Mouse (Mus musculus): ENCODE measurements at regions not wholly inside any gene's neighbourhood (a gene's known extent, or its start where the extent isn't known, plus 50 kb on each side); places are given as distances from the start of the nearest gene placed in this dataset.

DNA sequence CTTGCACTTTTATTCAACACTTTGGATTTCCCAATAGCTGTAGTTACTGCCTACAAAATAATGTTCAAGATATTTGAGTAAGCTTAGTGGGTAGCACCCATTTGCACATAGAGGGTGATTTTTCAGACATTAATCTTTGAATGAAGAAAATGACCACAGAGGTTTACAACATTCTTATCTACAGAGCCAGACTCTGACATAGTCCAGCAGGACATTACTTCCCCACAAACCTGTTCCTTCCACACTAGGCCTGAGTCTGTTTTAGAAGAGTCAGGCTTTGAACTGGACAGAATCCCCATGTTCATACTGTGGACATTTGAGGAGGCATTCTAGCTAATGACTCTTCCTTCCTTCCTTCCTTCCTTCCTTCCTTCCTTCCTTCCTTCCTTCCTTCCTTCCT lies 233.6 kb upstream of the P2ry1 start:
- H3K4me2 ChIP-seq: no peak overlapping the region
- H3K36me3 ChIP-seq: no peaks in the 10 kb centered on the region

DNA sequence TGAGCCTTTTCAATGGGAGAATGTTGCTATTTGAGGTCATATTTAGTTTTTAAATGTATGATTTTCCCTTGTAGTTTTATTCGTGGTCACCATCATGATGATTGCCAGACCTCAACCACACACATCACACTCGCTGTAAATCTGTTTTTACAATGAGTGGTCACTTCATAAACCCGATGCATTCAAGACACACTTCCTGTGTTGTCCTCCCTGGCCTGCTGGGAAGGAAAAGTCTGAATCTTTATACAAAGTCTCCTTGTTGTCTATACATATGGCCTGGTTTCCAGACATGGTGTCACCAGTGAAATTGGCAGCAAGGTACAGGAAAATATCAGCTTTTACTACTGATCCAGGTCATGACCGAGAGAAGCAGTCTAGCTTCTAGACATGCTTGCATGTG lies 230.7 kb upstream of the P2ry1 start:
- H3K36me3 ChIP-seq: no peaks in the 10 kb centered on the region
- WGBS: 85% methylated on average over 4 of the region's 4 CpGs
- no peak overlapping the region for H3K9ac ChIP-seq
- ATAC-seq (ENCODE audit: low FRiP score, low read depth): no peak
- no peaks in the 10 kb centered on the region for H3K4me1 ChIP-seq (replicated peaks)
- no peak overlapping the region for H3K27ac ChIP-seq (replicated peaks)
- H3K27me3 ChIP-seq: no peaks in the 10 kb centered on the region
- no peak overlapping the region for H3K4me2 ChIP-seq
- H3K9me3 ChIP-seq: no peaks in the 10 kb centered on the region
- no peak overlapping the region for H3K4me3 ChIP-seq

More for the DNA sequence above, 233.6 kb upstream of the P2ry1 start:
- ATAC-seq (ENCODE audit: low FRiP score, low read depth): no peak
- H3K9me3 ChIP-seq: no peaks in the 10 kb centered on the region
- H3K27ac ChIP-seq (replicated peaks): no peak overlapping the region
- no peak overlapping the region for H3K4me3 ChIP-seq
- H3K4me1 ChIP-seq (replicated peaks): no peaks in the 10 kb centered on the region
- H3K9ac ChIP-seq: no peak overlapping the region
- H3K27me3 ChIP-seq: no peaks in the 10 kb centered on the region

DNA sequence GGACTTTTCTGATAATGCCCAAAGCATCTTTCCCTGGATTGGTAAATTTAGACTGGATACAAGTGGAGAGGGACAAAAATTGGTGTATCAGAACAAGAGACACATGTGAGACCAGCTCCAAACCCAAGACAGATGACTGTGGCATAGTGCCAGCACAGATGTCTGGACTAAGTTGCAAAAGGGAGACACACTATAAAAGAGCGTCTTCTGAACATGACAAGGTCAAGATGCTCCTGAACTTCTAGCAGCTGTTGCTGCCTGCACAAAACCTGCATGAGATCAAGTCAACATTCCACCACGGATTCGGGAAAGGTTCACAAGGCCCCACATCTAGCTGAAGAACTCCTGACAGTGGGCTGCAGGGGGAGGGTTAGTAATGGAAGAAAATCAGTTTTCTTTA lies 229.2 kb upstream of the P2ry1 start:
- H3K4me3 ChIP-seq: no peak overlapping the region
- H3K27ac ChIP-seq (replicated peaks): no peak overlapping the region
- H3K27me3 ChIP-seq: no peaks in the 10 kb centered on the region
- H3K36me3 ChIP-seq: no peaks in the 10 kb centered on the region
- no peaks in the 10 kb centered on the region for H3K9me3 ChIP-seq
- ATAC-seq (ENCODE audit: low FRiP score, low read depth): no peak
- H3K9ac ChIP-seq: no peak overlapping the region
- no peaks in the 10 kb centered on the region for H3K4me1 ChIP-seq (replicated peaks)
- no peak overlapping the region for H3K4me2 ChIP-seq
- whole genome bisulfite sequencing: 75% methylated on average over 3 of the region's 3 CpGs

DNA sequence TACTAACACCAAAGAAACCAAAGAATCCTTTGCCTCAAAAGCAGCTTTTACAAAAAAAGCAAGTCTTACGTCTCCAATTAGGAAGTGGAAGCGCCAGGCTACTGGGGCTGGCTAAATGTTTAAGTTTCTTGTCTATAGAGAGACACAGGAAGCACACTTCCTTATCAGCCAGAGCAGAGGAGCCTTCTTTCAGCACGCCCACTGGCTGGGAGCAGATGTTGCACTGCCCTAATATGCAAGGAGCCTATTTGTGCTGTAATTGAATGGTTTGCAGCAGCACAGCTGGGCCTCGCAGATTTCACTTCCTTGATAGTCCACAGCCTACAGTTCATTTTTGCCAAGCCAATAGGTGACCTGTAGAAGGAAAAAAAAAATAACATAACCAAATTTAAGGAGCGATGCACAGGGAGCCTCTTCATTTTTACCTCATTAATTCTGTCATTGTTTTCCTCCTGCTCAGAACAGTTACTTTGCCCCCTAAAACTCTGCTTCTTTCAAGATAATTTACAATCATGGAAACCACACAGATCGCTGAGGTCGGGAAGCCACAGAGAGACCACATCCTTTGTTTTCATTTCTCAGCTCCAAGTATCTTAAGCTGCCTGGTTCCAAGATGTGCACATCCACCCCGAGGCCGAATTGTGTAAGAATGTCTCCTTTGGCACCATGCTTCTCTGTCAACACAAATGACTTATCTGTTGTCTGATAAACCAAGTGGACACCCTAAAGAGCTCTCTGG lies 217.3 kb upstream of the P2ry1 start:
- Histone ChIP-seq H3K27ac (replicated peaks) (no peak overlapping the region), H3K4me2 (no peak overlapping the region), H3K9me3 (no peaks in the 10 kb centered on the region), H3K4me1 (replicated peaks) (no peaks in the 10 kb centered on the region), H3K4me3 (no peak overlapping the region), H3K36me3 (no peaks in the 10 kb centered on the region), H3K9ac (no peak overlapping the region), H3K27me3 (no peaks in the 10 kb centered on the region)
- WGBS: 62% methylated on average over 9 of the region's 9 CpGs
- ATAC-seq (ENCODE audit: low FRiP score, low read depth): peak; percentile 68; the same call in 1 of the 2 replicates

DNA sequence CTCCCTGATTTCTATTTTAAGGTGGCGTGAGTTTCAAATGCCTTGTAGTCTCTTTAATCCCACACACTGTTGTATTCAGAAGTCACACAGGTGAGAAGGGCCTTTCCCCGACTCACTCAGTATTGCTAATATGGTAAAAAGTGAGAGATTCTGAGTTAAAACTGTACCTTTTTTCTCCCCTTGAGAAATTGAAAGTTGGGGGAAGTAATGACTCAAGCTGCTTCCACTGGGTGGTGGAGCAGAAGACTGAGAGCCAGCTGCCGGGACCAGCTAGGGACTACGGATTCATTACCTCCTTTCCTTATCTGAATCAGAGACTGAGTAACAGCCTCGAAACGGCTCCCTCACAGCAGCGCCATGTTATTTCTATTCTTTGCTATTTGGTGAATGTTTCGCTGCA lies 214.6 kb upstream of the P2ry1 start:
- Histone ChIP-seq H3K27me3 (no peaks in the 10 kb centered on the region), H3K27ac (replicated peaks) (no peak overlapping the region), H3K9ac (no peak overlapping the region), H3K4me2 (no peak overlapping the region), H3K9me3 (no peaks in the 10 kb centered on the region), H3K36me3 (no peaks in the 10 kb centered on the region), H3K4me3 (no peak overlapping the region), H3K4me1 (replicated peaks) (no peaks in the 10 kb centered on the region)
- 84% methylated on average over 8 of the region's 8 CpGs for WGBS
- no peak for ATAC-seq (ENCODE audit: low FRiP score, low read depth)

GRCm38 (mm10) chr3:60789441-60789840 lies 213.2 kb upstream of the P2ry1 start:
- WGBS: 92% methylated on average over 4 of the region's 4 CpGs
- no peak for ATAC-seq (ENCODE audit: low FRiP score, low read depth)

GRCm38 (mm10) chr3:60792166-60792565 lies 210.4 kb upstream of the P2ry1 start:
- no peak overlapping the region for H3K27ac ChIP-seq (replicated peaks)
- WGBS: 63% methylated on average over 4 of the region's 4 CpGs
- no peak overlapping the region for H3K4me2 ChIP-seq
- ATAC-seq (ENCODE audit: low FRiP score, low read depth): no peak
- no peak overlapping the region for H3K4me3 ChIP-seq
- no peaks in the 10 kb centered on the region for H3K36me3 ChIP-seq
- H3K9ac ChIP-seq: no peak overlapping the region
- H3K4me1 ChIP-seq (replicated peaks): no peaks in the 10 kb centered on the region
- H3K27me3 ChIP-seq: no peaks in the 10 kb centered on the region
- H3K9me3 ChIP-seq: no peaks in the 10 kb centered on the region

More at GRCm38 (mm10) chr3:60789441-60789840, 213.2 kb upstream of the P2ry1 start:
- H3K27me3 ChIP-seq: no peaks in the 10 kb centered on the region
- no peak overlapping the region for H3K4me3 ChIP-seq
- no peak overlapping the region for H3K4me2 ChIP-seq
- no peak overlapping the region for H3K27ac ChIP-seq (replicated peaks)
- no peak overlapping the region for H3K9ac ChIP-seq
- H3K9me3 ChIP-seq: no peaks in the 10 kb centered on the region
- H3K36me3 ChIP-seq: no peaks in the 10 kb centered on the region
- no peaks in the 10 kb centered on the region for H3K4me1 ChIP-seq (replicated peaks)

GRCm38 (mm10) chr3:60796207-60796606 lies 206.4 kb upstream of the P2ry1 start:
- ATAC-seq (ENCODE audit: low FRiP score, low read depth): no peak
- H3K4me3 ChIP-seq: no peak overlapping the region
- 91% methylated on average over 2 of the region's 2 CpGs for WGBS
- no peaks in the 10 kb centered on the region for H3K9me3 ChIP-seq
- no peak overlapping the region for H3K27ac ChIP-seq (replicated peaks)
- H3K27me3 ChIP-seq: no peaks in the 10 kb centered on the region
- H3K4me2 ChIP-seq: no peak overlapping the region
- no peaks in the 10 kb centered on the region for H3K4me1 ChIP-seq (replicated peaks)
- no peak overlapping the region for H3K9ac ChIP-seq
- no peaks in the 10 kb centered on the region for H3K36me3 ChIP-seq

DNA sequence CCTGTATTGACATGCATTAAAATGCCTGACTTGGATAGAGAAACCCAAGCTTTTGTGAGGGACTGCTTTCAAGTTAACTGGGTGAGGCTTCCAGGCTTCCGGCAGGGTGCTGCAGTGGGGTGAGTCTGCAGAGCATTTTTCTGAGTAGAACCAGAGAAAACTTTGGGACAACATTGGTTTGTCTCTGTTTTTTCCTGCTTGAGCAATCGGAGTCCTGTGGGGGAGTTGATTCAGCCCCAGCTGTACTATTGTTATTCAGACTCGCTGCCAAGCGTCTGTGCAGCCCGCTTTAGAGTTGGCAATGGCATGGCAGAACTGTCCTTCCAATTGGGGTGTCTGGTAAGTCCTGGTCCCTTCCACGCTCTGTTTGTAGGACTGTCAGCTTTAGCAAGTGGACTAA lies 204.8 kb upstream of the P2ry1 start:
- Histone ChIP-seq H3K27ac (replicated peaks) (no peak overlapping the region), H3K27me3 (no peaks in the 10 kb centered on the region), H3K36me3 (no peaks in the 10 kb centered on the region), H3K4me1 (replicated peaks) (no peaks in the 10 kb centered on the region), H3K9me3 (no peaks in the 10 kb centered on the region), H3K4me2 (no peak overlapping the region), H3K4me3 (no peak overlapping the region), H3K9ac (no peak overlapping the region)
- no peak for ATAC-seq (ENCODE audit: low FRiP score, low read depth)
- WGBS: 64% methylated on average over 6 of the region's 6 CpGs

DNA sequence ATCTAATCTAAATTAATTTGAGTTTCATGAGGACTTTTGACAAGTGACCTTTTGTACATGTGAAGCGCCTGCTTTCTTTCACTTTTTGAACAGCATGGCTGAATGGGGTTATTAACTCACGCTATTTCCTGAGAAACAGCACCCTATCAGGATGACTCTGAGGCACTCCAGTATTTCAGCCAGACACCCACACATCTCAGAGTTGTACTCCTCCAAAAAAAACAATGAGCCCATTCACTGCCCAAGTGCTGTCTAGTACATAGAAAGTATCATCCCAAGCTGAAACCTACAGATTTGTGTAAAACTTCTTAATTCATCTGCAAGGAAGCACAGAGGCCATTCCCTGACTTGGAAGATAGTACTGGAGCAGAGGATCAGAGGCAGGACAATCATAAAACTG lies 204.1 kb upstream of the P2ry1 start:
- H3K4me2 ChIP-seq: no peak overlapping the region
- no peaks in the 10 kb centered on the region for H3K4me1 ChIP-seq (replicated peaks)
- no peak for ATAC-seq (ENCODE audit: low FRiP score, low read depth)
- no peaks in the 10 kb centered on the region for H3K9me3 ChIP-seq
- no peaks in the 10 kb centered on the region for H3K36me3 ChIP-seq
- no peak overlapping the region for H3K27ac ChIP-seq (replicated peaks)
- 83% methylated on average over 2 of the region's 2 CpGs for WGBS
- H3K9ac ChIP-seq: no peak overlapping the region
- no peaks in the 10 kb centered on the region for H3K27me3 ChIP-seq
- H3K4me3 ChIP-seq: no peak overlapping the region

DNA sequence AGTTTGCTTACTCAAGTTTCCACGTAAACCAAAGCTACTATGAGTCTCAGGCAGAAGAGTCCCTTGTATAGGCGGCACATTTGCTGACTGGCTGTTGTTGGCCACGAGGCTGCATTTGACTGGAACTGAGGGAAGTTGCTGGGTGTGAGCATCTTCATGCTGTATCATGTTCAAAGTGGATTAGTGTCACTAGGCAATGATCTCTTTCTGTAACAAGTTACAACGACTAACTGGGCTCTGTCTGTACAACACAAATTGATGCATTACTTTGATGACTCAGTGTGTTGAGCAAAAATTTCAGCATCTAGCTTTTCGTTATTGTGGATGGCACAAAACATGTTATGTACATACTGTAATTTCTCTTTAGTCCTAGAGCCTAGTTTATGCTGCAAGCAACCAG lies 203.7 kb upstream of the P2ry1 start:
- 92% methylated on average over 5 of the region's 5 CpGs for WGBS
- H3K27me3 ChIP-seq: no peaks in the 10 kb centered on the region
- H3K4me3 ChIP-seq: no peak overlapping the region
- H3K9ac ChIP-seq: no peak overlapping the region
- H3K27ac ChIP-seq (replicated peaks): no peak overlapping the region
- no peaks in the 10 kb centered on the region for H3K4me1 ChIP-seq (replicated peaks)
- ATAC-seq (ENCODE audit: low FRiP score, low read depth): no peak
- H3K4me2 ChIP-seq: no peak overlapping the region
- H3K36me3 ChIP-seq: no peaks in the 10 kb centered on the region
- H3K9me3 ChIP-seq: no peaks in the 10 kb centered on the region

DNA sequence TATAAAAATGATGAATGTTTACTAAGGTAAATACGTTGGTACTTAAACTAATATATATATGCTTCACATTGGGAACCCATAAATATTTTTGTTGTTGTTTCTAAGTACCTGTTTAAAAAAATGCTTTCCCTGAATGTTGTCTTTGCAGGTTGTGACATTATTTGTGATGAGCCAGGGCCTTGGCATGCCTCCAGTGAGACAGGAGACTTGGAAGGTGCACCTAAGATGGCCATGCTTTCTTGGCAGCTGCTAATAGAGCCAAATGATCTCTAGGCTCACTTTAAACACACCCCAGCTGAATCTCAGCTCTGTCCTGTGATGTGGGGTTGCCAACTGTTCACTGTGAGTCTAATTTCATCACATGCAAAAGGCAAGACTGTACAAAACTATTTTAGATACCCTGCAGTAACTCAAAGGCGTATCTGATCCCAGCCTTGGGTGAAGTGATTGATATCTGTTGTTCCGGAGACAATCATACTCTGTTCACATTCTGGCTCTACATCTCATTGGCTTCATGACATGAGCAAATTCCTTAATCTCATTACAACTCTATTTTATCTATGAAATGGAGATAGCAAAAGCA lies 197.8 kb upstream of the P2ry1 start:
- 89% methylated on average over 3 of the region's 3 CpGs for WGBS
- Histone ChIP-seq H3K4me2 (no peak overlapping the region), H3K9ac (no peak overlapping the region), H3K4me3 (no peak overlapping the region), H3K36me3 (no peaks in the 10 kb centered on the region), H3K27me3 (no peaks in the 10 kb centered on the region), H3K9me3 (no peaks in the 10 kb centered on the region), H3K4me1 (replicated peaks) (no peaks in the 10 kb centered on the region), H3K27ac (replicated peaks) (no peak overlapping the region)
- ATAC-seq (ENCODE audit: low FRiP score, low read depth): no peak

- 63% methylated on average over 5 of the region's 5 CpGs for WGBS
- H3K27ac ChIP-seq (replicated peaks): no peak overlapping the region
- H3K36me3 ChIP-seq: no peaks in the 10 kb centered on the region
- no peak overlapping the region for H3K9ac ChIP-seq
- no peaks in the 10 kb centered on the region for H3K9me3 ChIP-seq
- no peak overlapping the region for H3K4me3 ChIP-seq
- no peak overlapping the region for H3K4me2 ChIP-seq
- ATAC-seq (ENCODE audit: low FRiP score, low read depth): no peak
- no peaks in the 10 kb centered on the region for H3K4me1 ChIP-seq (replicated peaks)
- no peaks in the 10 kb centered on the region for H3K27me3 ChIP-seq
These were observed 190.7 kb upstream of the P2ry1 start for GRCm38 (mm10) chr3:60811924-60812323.
